Mouse (Mus musculus): ENCODE results near the gene Fam163a. TPM values are rescaled to one million over a fixed set of nuclear protein-coding genes. Genes with fewer than 3 reads are reported as not detected.
"Not testable (repeated sequence)": the region's sequence is repeated elsewhere in the genome, so short reads cannot be mapped to it uniquely, and the experiment has no call there.

Fam163a gene
- polyA plus RNA-seq, 1 experiment from 2014 or later: 0.39 TPM

- H3K4me2 ChIP-seq (ENCODE audit: low read depth, severe bottlenecking): peak overlapping the region; percentile 33
- no peaks in the 10 kb centered on the region for H3K27me3 ChIP-seq (ENCODE audit: control insufficient read depth, insufficient read depth, low read length)
- H3K27ac ChIP-seq (replicated peaks; ENCODE audit: low read depth, low read length): no peak overlapping the region
These were observed 164.0 kb downstream of the Fam163a start for GRCm38 (mm10) chr1:156040731-156041401.

DNA sequence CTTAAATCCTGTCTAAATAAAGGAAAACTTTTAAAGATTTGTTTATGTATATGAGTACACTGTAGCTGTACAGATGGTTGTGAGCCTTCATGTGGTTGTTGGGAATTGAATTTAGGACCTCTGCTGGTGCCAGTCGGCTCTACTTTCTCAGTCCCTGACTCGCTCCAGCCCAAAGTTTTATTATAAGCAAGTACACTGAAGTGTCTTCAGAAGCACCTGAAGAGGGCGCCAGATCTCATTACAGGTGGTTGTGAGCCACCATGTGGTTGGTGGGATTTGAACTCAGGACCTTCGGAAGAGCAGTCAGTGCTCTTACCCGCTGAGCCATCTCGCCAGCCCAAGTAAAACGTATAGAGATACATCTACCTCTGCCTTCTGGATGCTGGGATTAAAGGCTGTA is 164.8 kb downstream of the Fam163a start:
- not testable (repeated sequence) for H3K9ac ChIP-seq (ENCODE audit: low read length); H3K4me3 ChIP-seq (ENCODE audit: low read depth, low read length); DNase-seq (ENCODE audit: low spot score); H3K27ac ChIP-seq (replicated peaks; ENCODE audit: low read depth, low read length); H3K4me1 ChIP-seq (ENCODE audit: control insufficient read depth, insufficient read depth, low read length); H3K27me3 ChIP-seq (ENCODE audit: control insufficient read depth, insufficient read depth, low read length); ATAC-seq (ENCODE audit: insufficient number of reproducible peaks, low FRiP score, low TSS enrichment, low read depth); H3K9me3 ChIP-seq (ENCODE audit: control insufficient read depth, low read length); H3K36me3 ChIP-seq (ENCODE audit: control insufficient read depth, insufficient read depth, low read length); H3K4me2 ChIP-seq (ENCODE audit: low read depth, severe bottlenecking)
- 67% methylated on average over 7 of the region's 7 CpGs for WGBS

More at GRCm38 (mm10) chr1:156040731-156041401, 164.0 kb downstream of the Fam163a start:
- Histone ChIP-seq H3K4me3 (ENCODE audit: low read depth, low read length) (peak overlapping the region; percentile 49), H3K9ac (ENCODE audit: low read length) (peak overlapping the region; percentile 53), H3K36me3 (ENCODE audit: control insufficient read depth, insufficient read depth, low read length) (peaks cover 2% of the 10 kb centered on the region; the same call in 1 of the 2 replicates), H3K4me1 (ENCODE audit: control insufficient read depth, insufficient read depth, low read length) (peaks cover 8% of the 10 kb centered on the region; the same call in 1 of the 2 replicates), H3K9me3 (ENCODE audit: control insufficient read depth, low read length) (no peaks in the 10 kb centered on the region)
- peak; percentile 92 for DNase-seq (ENCODE audit: low spot score)
- 2% methylated on average over 22 of the region's 22 CpGs for WGBS
- ATAC-seq (ENCODE audit: insufficient number of reproducible peaks, low FRiP score, low TSS enrichment, low read depth): peak; percentile 87

DNA sequence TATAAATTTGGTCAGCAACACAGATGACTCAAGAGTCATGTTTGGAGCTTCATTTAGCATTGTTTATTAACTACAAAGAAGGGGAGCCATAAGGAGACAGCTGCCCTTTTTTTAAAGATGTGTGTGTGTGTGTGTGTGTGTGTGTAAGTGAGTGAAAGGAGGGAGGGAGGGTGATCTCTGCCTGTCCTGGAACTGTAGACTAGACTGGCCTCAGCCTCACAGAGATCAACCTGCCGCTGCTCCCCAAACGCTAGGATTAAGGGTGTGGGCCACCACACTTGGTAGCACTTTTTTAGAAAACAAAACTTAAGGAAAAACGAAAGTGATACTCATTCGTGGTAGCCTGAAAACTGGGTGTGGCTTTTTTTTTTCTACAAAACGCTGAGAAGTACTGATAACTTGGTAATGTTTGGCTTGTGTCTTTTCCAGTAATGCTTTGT is 167.7 kb downstream of the Fam163a start:
- no peak for DNase-seq (ENCODE audit: low spot score)
- Histone ChIP-seq H3K36me3 (ENCODE audit: control insufficient read depth, insufficient read depth, low read length) (peaks cover 5% of the 10 kb centered on the region; the same call in 1 of the 2 replicates), H3K4me2 (ENCODE audit: low read depth, severe bottlenecking) (no peak overlapping the region), H3K9ac (ENCODE audit: low read length) (no peak overlapping the region), H3K27me3 (ENCODE audit: control insufficient read depth, insufficient read depth, low read length) (no peaks in the 10 kb centered on the region), H3K4me3 (ENCODE audit: low read depth, low read length) (no peak overlapping the region), H3K27ac (replicated peaks; ENCODE audit: low read depth, low read length) (0 out of 2 replicates have a peak overlapping the region, but pooled peaks have one; percentile 45), H3K9me3 (ENCODE audit: control insufficient read depth, low read length) (no peaks in the 10 kb centered on the region), H3K4me1 (ENCODE audit: control insufficient read depth, insufficient read depth, low read length) (peaks cover 9% of the 10 kb centered on the region; the same call in 1 of the 2 replicates)
- 68% methylated on average over 5 of the region's 5 CpGs for WGBS
- ATAC-seq (ENCODE audit: insufficient number of reproducible peaks, low FRiP score, low TSS enrichment, low read depth): no peak

- DNase-seq (ENCODE audit: low spot score): peak; percentile 97
- peak; percentile 93 for ATAC-seq (ENCODE audit: insufficient number of reproducible peaks, low FRiP score, low TSS enrichment, low read depth)
- WGBS: 0% methylated on average over 59 of the region's 59 CpGs
- Histone ChIP-seq H3K4me3 (ENCODE audit: low read depth, low read length) (peak within 1 kb of the TSS; percentile 72), H3K27me3 (ENCODE audit: control insufficient read depth, insufficient read depth, low read length) (no peaks in the 10 kb centered on the region), H3K36me3 (ENCODE audit: control insufficient read depth, insufficient read depth, low read length) (peaks cover 6% of the 10 kb centered on the region; the same call in 1 of the 2 replicates), H3K27ac (replicated peaks; ENCODE audit: low read depth, low read length) (peak within 1 kb of the TSS; percentile 99), H3K4me1 (ENCODE audit: control insufficient read depth, insufficient read depth, low read length) (0 out of 2 replicates have a peak, but pooled peaks cover 5% of the 10 kb centered on the region), H3K9ac (ENCODE audit: low read length) (peak within 1 kb of the TSS; percentile 88), H3K9me3 (ENCODE audit: control insufficient read depth, low read length) (no peaks in the 10 kb centered on the region), H3K4me2 (ENCODE audit: low read depth, severe bottlenecking) (peak within 1 kb of the TSS; percentile 65)
These were observed 168.7 kb downstream of the Fam163a start, which contains the start of gene Tor1aip1 for GRCm38 (mm10) chr1:156035930-156036737. Gene Tor1aip1, minus strand, starts transcription at chr1:156036480.

DNA sequence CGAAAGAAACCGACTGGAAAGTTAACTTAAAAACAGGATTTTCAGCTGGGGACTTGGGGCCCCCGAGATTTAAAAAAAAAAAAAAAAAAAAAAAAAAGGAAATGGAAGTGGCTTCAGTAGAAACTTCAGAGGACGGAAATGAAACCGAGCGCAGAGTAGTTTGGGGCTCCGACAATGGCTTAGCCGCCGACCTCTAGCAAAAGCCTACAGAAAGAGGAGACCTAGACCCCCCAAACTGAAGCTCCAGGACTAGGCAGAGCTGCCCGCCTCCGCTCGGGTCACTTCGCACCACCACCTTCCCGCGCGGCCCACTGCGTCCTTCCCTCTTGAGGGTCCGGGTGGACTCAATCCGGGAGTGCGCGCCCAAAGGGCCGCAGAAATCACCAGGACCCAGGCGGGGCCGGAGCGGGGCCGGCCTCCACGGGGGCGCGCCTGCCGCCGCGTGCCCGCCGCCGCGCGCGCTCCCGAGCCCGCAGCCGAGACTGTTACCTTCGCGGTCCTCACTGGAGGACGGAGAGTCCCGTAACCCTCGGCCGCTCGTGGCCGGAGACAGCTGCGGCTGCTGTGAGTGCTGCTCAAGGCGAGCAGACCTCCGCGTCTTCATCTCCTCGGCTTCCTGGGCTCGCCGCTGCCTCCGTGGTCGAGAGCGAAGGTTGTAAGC is 169.4 kb downstream of the Fam163a start, which contains the start of gene Tor1aip2:
TSS of gene Tor1aip2 (plus strand) at position 135 of the 661 bp plus-strand sequence.
- Histone ChIP-seq H3K4me3 (ENCODE audit: low read depth, low read length) (peak within 1 kb of the TSS; percentile 72), H3K4me2 (ENCODE audit: low read depth, severe bottlenecking) (peak within 1 kb of the TSS; percentile 65), H3K36me3 (ENCODE audit: control insufficient read depth, insufficient read depth, low read length) (peaks cover 8% of the 10 kb centered on the region; the same call in 1 of the 2 replicates), H3K9me3 (ENCODE audit: control insufficient read depth, low read length) (no peaks in the 10 kb centered on the region), H3K27ac (replicated peaks; ENCODE audit: low read depth, low read length) (peak within 1 kb of the TSS; percentile 99), H3K27me3 (ENCODE audit: control insufficient read depth, insufficient read depth, low read length) (no peaks in the 10 kb centered on the region), H3K4me1 (ENCODE audit: control insufficient read depth, insufficient read depth, low read length) (0 out of 2 replicates have a peak, but pooled peaks cover 5% of the 10 kb centered on the region), H3K9ac (ENCODE audit: low read length) (peak within 1 kb of the TSS; percentile 88)
- DNase-seq (ENCODE audit: low spot score) (peak; percentile 91), ATAC-seq (ENCODE audit: insufficient number of reproducible peaks, low FRiP score, low TSS enrichment, low read depth) (peak; percentile 83)
- WGBS: under 1% methylated on average over 49 of the region's 59 CpGs

GRCm38 (mm10) chr1:156034661-156035060 is 170.2 kb downstream of the Fam163a start:
- Histone ChIP-seq H3K9ac (ENCODE audit: low read length) (peak overlapping the region; percentile 88), H3K4me3 (ENCODE audit: low read depth, low read length) (peak overlapping the region; percentile 72), H3K27me3 (ENCODE audit: control insufficient read depth, insufficient read depth, low read length) (no peaks in the 10 kb centered on the region), H3K4me2 (ENCODE audit: low read depth, severe bottlenecking) (peak overlapping the region; percentile 65), H3K36me3 (ENCODE audit: control insufficient read depth, insufficient read depth, low read length) (peaks cover 10% of the 10 kb centered on the region; the same call in 1 of the 2 replicates), H3K27ac (replicated peaks; ENCODE audit: low read depth, low read length) (no peak overlapping the region), H3K9me3 (ENCODE audit: control insufficient read depth, low read length) (no peaks in the 10 kb centered on the region), H3K4me1 (ENCODE audit: control insufficient read depth, insufficient read depth, low read length) (0 out of 2 replicates have a peak, but pooled peaks cover 5% of the 10 kb centered on the region)
- no peak for DNase-seq (ENCODE audit: low spot score)
- no peak for ATAC-seq (ENCODE audit: insufficient number of reproducible peaks, low FRiP score, low TSS enrichment, low read depth)
- 38% methylated on average over 1 of the region's 1 CpGs for WGBS

DNA sequence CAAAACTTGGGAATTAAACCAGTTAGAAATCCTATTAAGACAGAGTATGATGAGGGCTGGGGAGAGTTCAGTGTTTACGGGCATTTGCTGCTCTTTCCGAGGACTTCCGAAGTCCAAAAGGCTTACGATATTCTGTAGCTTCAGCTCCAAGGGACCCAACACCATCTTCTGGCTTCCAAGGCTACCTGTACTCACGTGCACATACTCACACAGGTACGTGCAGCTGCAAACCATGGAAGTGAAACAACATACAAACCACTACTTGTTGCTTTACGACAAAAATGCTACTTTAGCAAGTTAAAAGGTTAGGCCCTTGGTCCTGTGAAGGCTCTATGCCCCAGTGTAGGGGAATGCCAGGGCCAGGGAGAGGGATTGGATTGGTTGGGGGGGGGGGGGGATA is 170.9 kb downstream of the Fam163a start:
- H3K4me1 ChIP-seq (ENCODE audit: control insufficient read depth, insufficient read depth, low read length): 0 out of 2 replicates have a peak, but pooled peaks cover 5% of the 10 kb centered on the region
- H3K9me3 ChIP-seq (ENCODE audit: control insufficient read depth, low read length): no peaks in the 10 kb centered on the region
- H3K4me2 ChIP-seq (ENCODE audit: low read depth, severe bottlenecking): no peak overlapping the region
- no peak overlapping the region; the same call in 1 of the 2 replicates for H3K4me3 ChIP-seq (ENCODE audit: low read depth, low read length)
- H3K27ac ChIP-seq (replicated peaks; ENCODE audit: low read depth, low read length): no peak overlapping the region
- H3K27me3 ChIP-seq (ENCODE audit: control insufficient read depth, insufficient read depth, low read length): no peaks in the 10 kb centered on the region
- ATAC-seq (ENCODE audit: insufficient number of reproducible peaks, low FRiP score, low TSS enrichment, low read depth) (no peak), DNase-seq (ENCODE audit: low spot score) (no peak)
- H3K36me3 ChIP-seq (ENCODE audit: control insufficient read depth, insufficient read depth, low read length): peaks cover 12% of the 10 kb centered on the region; the same call in 1 of the 2 replicates
- WGBS: 98% methylated on average over 7 of the region's 7 CpGs
- H3K9ac ChIP-seq (ENCODE audit: low read length): no peak overlapping the region
